Mouse (Mus musculus): ENCODE data around the gene Map2k5. TPM values are rescaled to one million over a fixed set of nuclear protein-coding genes. Genes with fewer than 3 reads are reported as not detected.
A peak's percentile ranks its signal among the peaks of the same experiment; 100 is the strongest.

Gene Map2k5
- total RNA-seq, 4 experiments from 2014 or later, result 16.9 to 19.7 (median 18.2) TPM

DNA sequence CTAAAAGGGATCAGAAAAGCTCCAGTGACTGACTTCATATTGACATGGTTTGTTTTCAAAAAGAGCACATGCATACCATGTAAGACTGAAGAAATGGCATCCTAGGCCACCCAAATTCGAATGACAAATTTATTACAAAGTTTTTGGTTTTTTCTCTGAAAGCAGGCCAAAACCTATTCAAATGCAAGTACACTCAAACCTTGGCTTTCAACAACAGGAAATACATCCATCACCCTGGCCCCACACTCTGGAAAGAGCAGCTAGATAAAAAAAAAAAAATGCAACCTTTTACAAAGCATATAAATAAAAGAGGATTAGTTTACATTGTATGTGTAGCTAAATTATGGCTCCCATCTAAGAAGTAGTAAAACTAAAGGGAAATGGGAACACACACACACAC lies 114.5 kb downstream of the Map2k5 start:
- no peak for DNase-seq (ENCODE audit: low spot score)

DNA sequence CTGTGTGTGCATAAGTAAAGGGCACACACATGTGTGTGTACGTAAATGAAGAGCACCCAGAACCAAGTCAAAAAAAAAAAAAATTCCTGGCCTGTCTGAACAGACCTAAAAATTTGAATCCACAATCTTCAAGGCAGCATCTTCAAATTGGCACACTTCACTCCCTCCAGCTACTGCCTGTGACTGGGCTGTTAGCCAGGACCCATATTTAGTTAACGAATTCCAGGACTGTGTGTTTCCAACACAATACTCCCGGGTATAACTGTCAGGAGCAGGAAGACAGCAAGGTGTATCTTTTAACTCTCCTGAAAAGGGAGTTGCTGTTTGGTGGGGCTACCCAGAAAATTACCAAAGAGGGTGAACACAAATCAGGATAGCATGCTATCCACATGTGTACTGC lies 118.9 kb downstream of the Map2k5 start:
- DNase-seq (ENCODE audit: low spot score), result peak; percentile 31

DNA sequence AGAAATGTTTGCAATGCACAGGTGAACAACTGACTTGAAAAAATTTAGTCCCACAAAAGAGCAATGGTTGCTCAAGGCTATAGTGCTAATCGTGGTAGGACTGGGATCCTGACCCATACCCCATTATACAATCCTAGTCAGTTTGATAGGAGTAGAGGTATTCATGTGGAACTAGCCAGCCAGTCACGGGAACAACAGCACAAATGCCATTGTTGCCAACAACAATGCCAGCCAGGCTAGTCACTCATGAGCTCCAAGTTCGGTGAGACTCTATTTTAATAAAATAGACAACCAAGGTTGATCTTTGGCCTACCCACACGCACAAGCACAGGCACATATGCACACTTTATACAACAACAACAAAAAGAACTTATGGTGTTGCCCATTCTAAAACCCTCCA lies 120.0 kb downstream of the Map2k5 start:
- peak; percentile 3 for DNase-seq (ENCODE audit: low spot score)

DNA sequence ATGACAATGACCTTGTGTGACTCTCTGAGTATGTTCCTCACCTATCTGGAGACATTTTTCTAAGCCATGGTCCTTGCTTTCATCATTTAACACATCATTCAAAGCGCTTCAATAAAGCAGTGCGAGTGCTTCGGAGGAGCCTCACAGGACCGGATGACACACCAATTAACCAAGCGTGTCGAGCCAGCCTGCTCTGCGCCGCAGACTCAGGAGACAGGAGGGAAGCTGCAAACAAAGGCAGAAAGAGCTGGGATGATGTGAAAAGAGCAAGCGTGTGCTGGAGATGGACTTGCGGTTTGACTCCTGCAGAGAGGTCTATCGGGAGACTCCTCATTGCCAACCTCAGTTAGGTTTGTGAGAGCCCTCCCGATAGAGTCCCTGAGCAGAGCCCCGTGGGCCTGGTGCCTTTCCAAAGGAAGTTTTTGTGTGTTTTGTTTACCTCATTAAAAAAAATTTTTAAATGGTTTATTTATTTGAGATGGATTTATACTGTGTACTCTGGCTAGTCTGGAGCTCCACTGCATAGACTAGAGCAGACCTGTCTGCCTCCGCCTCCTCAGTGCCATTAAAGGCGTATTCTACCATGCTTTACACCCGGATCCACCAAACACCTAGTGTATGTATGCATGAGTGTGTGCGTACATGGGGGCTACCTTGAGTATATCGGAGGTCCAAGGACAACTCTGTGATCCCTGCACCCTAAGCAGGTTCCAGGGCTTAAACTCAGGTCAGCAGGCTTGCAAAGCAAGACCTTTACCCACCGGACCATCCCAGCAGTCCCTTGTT lies 126.7 kb downstream of the Map2k5 start:
- DNase-seq (ENCODE audit: low spot score), result no peak

DNA sequence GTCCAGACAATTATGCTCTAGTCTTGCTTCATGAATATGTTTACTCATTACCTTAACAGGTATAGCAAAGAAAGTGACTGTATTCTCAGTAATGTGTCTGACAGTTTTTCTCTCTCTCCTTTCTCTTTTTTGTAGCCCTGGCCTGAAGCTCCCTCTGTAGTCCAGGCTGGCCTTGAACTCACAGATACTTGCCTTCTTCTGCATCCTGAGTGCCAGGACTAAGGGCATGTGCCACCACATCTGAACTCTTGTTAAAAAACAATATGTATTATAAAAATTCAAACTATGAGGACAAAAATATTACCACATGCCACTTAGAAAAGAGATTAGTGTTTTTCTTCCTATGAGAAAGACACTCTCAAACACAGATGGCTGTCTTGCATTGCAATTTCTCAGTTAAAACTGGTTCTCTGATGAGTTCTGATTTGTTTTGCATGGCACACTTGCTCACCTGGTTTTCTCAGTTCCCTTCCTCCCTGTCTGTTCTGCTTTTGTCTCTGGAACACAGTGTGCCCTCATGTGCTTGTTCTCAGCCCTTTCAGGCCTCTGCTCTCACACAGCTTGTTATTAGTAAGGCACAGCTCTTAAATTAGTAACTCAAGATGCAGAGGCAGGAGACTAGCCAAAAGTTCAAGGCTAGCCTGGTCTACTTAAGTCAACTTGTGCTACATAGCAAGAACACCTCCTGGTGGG lies 129.5 kb downstream of the Map2k5 start:
- DNase-seq (ENCODE audit: low spot score), result no peak

DNA sequence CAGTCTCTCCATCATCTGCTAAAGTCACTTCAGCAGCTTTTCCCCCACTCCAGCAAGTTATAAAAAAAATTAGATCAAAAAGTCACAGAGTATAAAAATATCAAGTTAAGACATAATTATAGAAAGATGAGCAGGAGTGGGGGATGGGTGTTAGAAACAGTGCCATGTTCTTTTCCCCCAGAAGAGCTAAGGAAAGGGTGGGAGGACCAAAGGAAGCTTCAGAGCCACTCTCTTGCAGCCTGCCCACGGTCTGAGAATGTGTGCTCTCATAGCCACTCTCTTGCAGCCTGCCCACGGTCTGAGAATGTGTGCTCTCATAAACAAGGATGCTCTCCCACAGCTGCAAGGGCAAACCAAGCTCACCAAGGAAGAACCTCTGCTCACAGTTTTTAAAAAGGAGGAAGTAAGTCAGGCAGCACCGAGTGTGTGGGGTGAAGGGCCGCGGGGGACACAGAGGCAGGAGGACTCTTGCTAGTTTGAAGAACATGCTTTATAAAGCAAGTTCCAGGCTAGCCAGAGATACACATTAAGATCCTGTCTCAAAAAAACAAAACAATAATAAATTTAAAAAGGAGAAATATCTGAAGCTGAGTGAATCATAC lies 131.0 kb downstream of the Map2k5 start:
- no peak for DNase-seq (ENCODE audit: low spot score)

DNA sequence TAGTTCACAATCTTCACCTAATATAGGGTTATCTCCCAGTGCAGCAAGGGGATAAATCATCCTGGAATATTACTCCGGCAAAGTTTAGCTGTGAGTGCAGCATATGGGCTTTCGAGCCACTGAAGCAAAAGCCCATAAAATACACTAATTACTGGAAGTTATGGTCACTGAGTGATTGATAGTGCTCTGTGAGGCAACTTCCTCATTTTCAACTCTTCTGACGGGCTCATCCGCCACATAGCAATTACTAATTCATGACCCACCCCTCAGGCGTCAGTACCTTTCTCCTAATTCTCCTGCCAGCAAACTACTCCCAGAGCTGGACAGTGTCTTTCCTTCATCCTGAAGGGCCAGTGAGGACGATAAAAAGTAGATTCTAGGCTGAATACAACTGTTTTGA lies 135.7 kb downstream of the Map2k5 start:
- no peak for DNase-seq (ENCODE audit: low spot score)

DNA sequence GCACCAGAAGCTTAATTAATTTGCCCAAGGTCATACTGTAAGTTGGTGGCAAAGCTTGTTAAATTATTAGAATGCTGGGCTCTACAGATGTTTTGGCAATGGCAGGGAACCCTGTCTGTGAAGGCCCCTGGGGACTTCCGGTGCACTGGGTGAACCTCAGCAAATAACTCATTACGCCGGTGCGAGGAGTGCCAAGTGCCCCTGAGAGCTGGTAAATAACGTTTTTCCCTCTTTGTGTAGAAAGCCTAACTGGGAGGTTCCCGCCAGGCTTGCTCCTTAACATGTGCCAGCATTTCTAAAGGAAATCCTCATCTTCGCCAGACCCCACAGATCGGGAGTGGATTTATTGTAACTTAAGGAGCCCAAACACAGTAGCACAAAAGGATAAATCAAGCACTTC lies 136.5 kb downstream of the Map2k5 start:
- DNase-seq (ENCODE audit: low spot score), result no peak

DNA sequence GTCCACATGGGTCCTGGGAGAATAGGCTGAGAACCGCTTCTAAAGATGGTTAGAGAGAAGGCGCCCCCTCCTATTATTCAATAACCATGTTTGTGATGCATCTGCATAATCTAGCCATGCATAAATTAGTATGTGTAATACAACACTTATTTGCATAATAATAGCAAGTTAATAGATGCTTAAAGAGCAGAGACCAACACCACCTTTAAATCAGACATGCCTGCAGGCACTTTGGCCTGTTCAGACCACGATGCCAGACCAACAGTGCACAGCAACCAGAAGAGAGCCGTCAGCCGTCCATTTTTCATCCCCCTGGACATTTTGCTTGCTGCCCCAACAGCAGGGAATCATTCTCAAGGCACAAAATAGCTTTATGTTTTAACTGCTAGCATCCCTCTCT lies 143.3 kb downstream of the Map2k5 start:
- DNase-seq (ENCODE audit: low spot score), result no peak

DNA sequence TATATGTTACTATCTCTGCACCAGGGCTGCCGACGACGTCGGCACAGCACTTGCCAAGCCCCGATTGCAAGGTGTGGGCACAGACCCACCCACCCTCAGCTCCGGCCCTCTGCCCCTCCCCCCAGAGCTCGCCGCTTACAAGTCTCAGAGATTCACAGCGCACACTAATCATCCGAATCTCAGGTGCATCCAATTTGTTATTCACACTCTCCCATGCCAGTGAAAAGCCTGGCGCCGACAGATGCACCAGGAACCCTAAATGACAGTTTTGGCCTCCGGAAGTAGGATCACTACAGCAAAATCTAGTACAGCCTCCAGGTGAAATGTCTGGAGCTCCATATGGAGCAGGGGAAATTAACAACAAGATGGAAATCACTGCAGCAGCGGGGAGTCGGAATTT lies 147.4 kb downstream of the Map2k5 start:
- no peak for DNase-seq (ENCODE audit: low spot score)

DNA sequence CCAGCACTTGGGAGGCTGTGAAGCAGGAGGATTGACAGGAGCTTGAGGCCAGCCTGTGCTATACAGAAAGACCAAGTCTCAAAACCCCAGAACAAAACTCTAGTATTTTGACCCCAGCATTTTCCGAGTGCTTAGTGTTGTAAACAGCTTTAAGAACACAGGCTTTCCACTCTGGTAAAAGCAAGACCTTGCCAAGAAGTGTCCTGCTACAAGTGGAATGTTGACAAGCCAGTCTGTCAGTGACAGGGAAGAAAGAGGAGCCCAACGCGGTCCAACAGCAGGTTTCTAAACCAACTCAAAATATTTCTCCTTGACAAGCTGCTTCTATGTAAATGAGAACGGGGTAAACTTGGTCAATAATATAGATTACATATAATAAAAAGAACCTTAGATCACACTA lies 148.6 kb downstream of the Map2k5 start:
- peak; percentile 24 for DNase-seq (ENCODE audit: low spot score)

DNA sequence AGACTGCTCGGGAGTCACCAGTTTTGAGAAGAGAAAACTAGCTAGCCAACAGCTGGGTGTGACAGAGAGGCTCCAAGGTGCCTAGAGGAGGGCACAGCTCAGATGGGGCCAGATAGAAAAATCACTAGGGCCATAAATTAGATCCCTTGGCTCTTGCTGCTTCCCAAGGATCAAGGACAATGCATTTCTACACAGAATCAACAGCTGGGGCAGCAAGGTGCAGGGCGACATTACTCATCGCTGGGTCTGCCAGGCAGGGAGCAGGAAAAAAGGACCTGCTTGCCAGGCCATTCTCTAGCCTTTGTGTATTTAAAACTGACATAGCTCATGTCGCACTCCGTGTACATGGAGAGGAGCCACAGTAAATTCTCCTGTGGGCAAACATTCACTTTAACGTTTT lies 155.5 kb downstream of the Map2k5 start:
- no peak for DNase-seq (ENCODE audit: low spot score)

DNA sequence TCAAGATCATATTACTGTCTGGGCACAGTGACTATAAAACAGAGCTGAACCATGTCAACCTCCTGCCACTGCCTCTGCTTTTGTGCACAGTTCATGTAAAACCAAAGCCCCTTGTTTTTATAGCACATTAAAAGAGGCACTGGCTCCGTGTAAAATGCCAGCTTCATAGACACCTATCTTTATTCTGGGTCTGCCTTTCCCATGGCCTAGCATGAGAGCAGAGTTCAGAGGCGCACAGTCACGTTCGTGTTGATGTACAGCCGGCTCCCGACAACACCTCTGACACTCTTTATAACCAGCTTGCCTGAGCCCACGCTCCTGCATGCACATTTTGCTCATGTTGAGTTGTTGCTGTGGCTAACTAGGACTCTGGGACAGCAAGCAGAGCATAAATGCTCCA lies 157.9 kb downstream of the Map2k5 start:
- no peak for DNase-seq (ENCODE audit: low spot score)

DNA sequence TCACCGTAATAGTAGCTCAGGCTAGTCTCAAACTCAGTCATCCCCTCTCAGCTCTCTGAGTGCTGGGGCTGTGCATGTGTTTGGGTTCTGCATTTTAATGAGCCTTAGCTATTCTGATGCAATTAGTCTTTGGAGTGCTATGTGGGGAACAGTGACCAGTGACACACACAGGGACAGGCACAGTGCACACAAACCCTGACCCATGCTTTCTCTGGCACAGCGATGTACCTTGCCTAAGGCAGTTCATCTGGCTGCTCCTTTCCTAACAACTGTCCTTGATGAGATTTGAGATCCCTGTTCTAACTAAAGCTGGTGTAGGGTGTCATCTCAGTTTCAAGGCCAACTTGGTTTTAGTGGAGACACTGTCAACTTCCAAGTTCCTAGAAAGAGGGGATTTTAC lies 162.7 kb downstream of the Map2k5 start:
- DNase-seq (ENCODE audit: low spot score), result no peak

DNA sequence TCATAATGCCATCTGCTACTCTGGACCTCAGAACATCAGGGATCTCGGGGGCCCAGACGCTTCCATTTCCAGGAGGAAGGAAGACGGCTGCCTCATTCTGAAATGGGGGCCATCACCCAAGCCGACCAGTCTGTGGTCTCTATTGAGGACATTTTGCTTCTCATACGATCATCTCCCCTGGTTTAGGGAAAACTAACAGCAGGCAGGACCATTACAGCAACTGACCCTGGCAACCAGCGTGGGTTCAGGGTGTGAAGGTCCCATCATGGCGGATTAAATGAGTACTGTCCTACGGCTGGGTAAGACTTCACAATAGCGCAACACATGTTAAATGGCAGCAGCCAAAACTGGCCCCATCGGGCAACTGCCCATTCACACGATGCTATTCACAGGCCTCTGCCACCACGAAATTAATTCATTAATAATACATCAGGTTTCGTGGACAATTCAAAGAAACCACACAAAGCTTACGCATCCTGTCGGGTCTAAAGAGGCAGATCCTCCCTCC lies 170.9 kb downstream of the Map2k5 start:
- DNase-seq (ENCODE audit: low spot score), result no peak

DNA sequence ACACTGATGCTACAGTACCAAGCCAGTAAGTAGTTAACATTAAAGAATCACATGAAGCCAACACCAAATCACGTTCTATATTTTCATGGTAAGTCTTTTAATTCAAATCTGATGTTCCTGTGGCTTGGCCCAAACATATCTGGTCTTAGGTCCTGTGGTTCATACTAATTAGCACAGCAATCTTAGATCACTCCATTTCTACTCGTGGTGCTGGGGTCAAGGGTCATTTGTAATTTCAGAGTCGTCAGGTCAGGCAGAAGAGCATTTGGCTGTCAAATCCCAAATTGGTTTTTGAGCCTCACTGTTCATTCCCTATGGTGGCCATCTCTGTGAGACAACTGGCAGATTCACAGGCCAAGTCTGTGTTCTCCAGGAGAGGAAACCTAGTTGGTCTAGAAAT lies 174.2 kb downstream of the Map2k5 start:
- DNase-seq (ENCODE audit: low spot score), result no peak

DNA sequence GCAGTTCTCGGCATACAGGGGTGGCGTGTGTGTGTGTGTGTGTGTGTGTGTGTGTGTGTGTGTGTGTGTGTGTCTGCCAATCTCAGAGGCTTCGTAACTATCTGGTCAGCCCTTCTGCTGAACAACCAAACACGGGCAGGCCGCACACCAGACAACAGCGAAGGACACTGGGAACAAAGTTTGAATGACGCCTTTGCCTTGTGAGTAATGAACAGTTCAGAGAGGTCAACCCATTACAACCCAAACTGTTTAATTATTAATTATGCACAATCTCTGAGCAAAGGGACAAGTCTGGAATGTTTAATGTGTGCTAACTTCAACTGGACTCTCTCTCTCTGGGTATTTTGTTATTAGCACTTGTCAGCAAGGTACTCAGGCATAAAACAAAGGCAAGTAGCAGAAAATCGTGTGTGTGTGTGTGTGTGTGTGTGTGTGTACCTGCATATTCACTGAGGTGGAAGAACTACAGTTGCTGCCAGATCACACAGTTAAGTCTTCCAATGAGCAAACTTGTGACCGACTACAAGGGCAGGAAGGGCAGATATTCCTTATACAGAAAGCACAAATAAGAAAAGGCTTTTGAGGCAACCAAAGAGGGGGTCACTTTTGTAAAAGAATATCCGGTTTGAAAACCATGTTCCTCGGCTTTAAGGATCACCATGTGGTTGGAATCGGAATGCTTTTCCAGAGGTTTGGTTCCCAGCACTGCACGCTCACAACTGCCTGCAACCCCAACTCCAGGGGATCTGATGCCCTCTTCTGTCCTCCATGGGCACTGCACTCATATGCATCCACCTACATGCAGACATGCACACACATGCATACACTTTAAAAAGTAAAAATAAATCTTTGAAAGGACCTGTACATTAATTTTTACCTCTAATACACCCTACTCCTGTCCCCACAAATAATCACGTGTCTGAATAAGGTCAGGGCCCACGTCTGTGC lies 176.1 kb downstream of the Map2k5 start:
- no peak for DNase-seq (ENCODE audit: low spot score)

DNA sequence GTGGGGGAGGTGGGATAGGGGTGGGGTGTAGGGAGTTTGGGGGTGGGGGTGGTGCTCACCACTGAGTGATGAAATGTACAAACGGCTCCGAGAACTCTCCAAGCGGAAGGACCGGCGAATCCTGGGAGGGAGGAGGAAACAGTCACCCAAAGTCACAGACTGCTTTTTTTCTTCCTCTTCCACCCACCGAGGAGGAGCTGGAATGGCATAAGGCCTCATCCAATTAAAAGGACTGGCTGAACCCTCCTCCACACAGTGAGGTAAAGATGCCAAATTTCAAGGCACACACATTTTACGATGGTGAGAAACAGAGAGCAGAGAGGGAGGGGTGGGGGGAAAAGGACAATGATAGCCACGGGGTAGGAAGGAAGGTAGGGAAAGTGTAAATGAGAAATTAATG lies 180.4 kb downstream of the Map2k5 start:
- no peak for DNase-seq (ENCODE audit: low spot score)

DNA sequence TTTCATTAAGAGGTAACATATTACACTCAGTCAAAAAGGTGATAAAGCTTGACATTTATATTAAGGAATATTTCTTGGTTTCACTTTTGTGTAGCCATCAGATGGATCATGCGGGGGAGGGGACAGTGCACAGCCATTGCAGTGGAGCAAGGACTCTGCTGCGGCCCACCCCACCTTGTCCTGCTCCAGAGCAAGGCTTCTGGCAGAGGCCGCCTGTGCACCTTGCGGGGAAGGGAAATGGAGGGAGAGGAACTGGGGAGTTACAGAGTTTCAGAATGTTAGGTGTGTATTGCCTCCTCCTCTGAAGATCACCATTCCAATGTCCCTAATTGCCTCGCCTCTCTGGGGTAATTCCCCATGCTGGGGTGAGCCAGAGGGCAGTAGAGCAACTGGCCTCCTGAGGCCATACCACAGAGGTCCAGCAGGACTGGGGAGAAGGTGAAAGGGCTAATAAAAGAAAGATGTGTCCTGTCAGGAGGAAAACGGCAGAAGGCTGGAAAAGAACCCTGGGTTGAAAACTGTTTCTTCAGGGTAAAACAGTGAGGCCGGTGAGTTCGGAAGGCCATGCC lies 181.5 kb downstream of the Map2k5 start:
- peak; percentile 2 for DNase-seq (ENCODE audit: low spot score)

DNA sequence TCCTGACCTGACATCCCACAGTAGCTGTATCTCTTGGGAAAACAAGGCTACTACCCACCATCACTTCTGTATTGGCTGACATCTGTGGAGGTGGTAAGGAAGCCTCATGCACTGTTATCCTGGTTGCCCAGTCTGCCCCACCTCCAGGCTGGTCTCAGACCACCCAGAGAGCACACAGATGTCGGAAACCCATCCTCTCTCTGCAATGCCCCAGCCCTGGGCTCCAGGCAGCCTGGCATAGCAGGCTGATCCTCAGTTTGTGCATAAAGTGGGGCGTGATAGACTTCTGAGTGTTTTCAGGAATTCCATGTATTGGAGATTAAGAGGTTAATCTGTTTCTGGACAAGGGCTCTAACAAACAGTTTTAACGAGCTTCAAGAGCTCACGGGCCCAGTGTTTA lies 182.2 kb downstream of the Map2k5 start:
- no peak for DNase-seq (ENCODE audit: low spot score)

DNA sequence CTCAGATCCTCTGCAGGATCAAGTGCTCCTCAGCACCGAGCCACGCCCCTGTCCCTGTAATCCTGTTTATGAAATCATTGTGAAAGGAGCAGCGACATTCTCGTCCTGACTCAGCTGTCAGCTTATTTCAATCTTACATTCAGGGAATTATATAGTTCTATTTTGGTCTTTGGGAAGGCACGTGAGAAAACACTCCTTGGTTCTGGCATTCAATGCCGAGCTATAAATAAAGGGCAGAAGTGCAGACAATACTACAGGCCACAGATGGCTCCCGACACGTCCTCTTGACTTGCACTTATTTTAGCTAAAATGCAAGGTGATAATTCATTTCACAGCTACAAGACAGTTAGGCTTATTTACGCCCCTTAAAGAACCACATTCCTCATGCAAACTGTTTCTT lies 182.9 kb downstream of the Map2k5 start:
- peak; percentile 31 for DNase-seq (ENCODE audit: low spot score)
